Mouse (Mus musculus): Measurements from ENCODE around the gene Spin2f.
"Not testable (repeated sequence)": the region's sequence is repeated elsewhere in the genome, so short reads cannot be mapped to it uniquely, and the experiment has no call there.

Spin2f gene

GRCm38 (mm10) chrX:31253594-31253993 lies at the start of gene Spin2f:
Gene Spin2f, plus strand, starts transcription at chrX:31253894.
- not testable (repeated sequence) for DNase-seq

- DNase-seq: not testable (repeated sequence)
These were observed 41.6 kb upstream of the Spin2f start for GRCm38 (mm10) chrX:31212136-31212535.

GRCm38 (mm10) chrX:31223536-31223935 lies 30.2 kb upstream of the Spin2f start:
- DNase-seq: not testable (repeated sequence)

DNA sequence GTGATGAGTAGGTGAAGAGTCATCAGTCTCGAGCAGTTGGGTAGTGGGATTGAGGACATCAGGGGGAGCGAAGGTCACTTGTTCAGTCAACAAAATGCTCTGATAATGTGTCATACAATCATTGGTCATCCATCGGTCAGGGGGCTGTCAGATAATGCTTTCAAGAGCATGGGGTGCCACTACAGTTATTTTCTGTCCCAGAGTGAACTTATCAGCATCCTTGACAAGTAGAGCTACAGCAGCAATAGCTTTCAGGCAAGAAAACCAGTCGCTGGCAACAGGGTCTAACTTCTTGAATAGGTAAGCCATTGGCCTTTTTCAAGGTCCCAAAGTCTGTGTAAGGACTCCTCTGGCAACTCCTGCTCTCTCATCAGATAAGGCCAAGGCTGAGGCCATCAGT lies 18.6 kb upstream of the Spin2f start:
- DNase-seq: not testable (repeated sequence)

DNA sequence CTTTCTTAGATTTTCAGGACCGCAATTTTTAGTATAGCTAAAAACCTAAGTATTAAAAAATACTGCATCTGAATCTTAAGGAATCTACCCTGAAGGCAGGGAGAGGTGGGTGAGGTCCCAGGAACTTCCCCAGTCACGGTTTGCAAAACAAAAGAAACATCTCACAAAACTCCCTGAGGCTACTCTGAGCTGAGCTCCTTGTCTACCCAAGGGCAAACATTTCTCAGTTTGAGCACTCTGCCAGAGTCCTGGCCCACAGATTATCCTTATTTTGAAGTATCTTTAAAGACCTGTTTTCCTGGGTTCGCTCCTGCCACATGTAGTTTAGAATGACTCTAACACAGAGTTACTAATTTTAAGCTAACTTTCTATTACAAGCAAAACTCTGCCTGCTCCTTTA lies 11.9 kb upstream of the Spin2f start:
- DNase-seq: not testable (repeated sequence)

Data from liver (tissue).